Mouse (Mus musculus) cerebellum, adult 11-12 months (tissue): ENCODE results near the gene Casz1.

Experiments used
- DNase-seq: peaks from one replicate; pipeline ENCODE4 v3.0.0; 2022

The Casz1 gene

GRCm38 (mm10) chr4:148803636-148804035, 593 bp upstream of the Casz1 start:
- no peak for DNase-seq

GRCm38 (mm10) chr4:148804780-148805160, 541 bp downstream of the Casz1 start:
- DNase-seq = no peak

- no peak for DNase-seq
These were observed 1.1 kb downstream of the Casz1 start for GRCm38 (mm10) chr4:148805161-148805810.

- no peak for DNase-seq
These were observed 1.9 kb downstream of the Casz1 start for GRCm38 (mm10) chr4:148805811-148806747.

- DNase-seq = no peak
These were observed 2.6 kb downstream of the Casz1 start for GRCm38 (mm10) chr4:148806836-148807235.

- DNase-seq = no peak
These were observed 3.2 kb downstream of the Casz1 start for GRCm38 (mm10) chr4:148807397-148807796.

GRCm38 (mm10) chr4:148808839-148809238, 4.6 kb downstream of the Casz1 start:
- no peak for DNase-seq

GRCm38 (mm10) chr4:148810706-148811105, 6.5 kb downstream of the Casz1 start:
- DNase-seq = no peak

GRCm38 (mm10) chr4:148811940-148812339, 7.7 kb downstream of the Casz1 start:
- DNase-seq = peak; percentile 36

GRCm38 (mm10) chr4:148813247-148813646, 9.0 kb downstream of the Casz1 start:
- DNase-seq = no peak

GRCm38 (mm10) chr4:148816556-148816955, 12.3 kb downstream of the Casz1 start:
- DNase-seq = no peak

GRCm38 (mm10) chr4:148818161-148818560, 13.9 kb downstream of the Casz1 start:
- DNase-seq = no peak

GRCm38 (mm10) chr4:148820171-148820570, 15.9 kb downstream of the Casz1 start:
- no peak for DNase-seq

GRCm38 (mm10) chr4:148823281-148823680, 19.1 kb downstream of the Casz1 start:
- DNase-seq = no peak

GRCm38 (mm10) chr4:148830350-148830749, 26.1 kb downstream of the Casz1 start:
- DNase-seq = no peak

GRCm38 (mm10) chr4:148833245-148833990, 29.2 kb downstream of the Casz1 start:
- DNase-seq = no peak

- DNase-seq = no peak
These were observed 32.2 kb downstream of the Casz1 start for GRCm38 (mm10) chr4:148836391-148836790.

GRCm38 (mm10) chr4:148837046-148837445, 32.8 kb downstream of the Casz1 start:
- DNase-seq = no peak

GRCm38 (mm10) chr4:148837644-148838043, 33.4 kb downstream of the Casz1 start:
- DNase-seq = no peak

- no peak for DNase-seq
These were observed 38.1 kb downstream of the Casz1 start for GRCm38 (mm10) chr4:148842302-148842701.

- DNase-seq = no peak
These were observed 40.7 kb downstream of the Casz1 start for GRCm38 (mm10) chr4:148844921-148845320.

GRCm38 (mm10) chr4:148846203-148846602, 42.0 kb downstream of the Casz1 start:
- DNase-seq = no peak

GRCm38 (mm10) chr4:148846724-148847123, 42.5 kb downstream of the Casz1 start:
- no peak for DNase-seq
